Mouse (Mus musculus): Measurements from ENCODE around the gene Iffo1. TPM values are rescaled to one million over a fixed set of nuclear protein-coding genes. Genes with fewer than 3 reads are reported as not detected.
A peak's percentile ranks its signal among the peaks of the same experiment; 100 is the strongest.

The Iffo1 gene
- total and polyA plus RNA-seq, 3 experiments, result 3.3 to 7.0 (median 6.7) TPM

GRCm38 (mm10) chr6:125143904-125144303, 1.1 kb upstream of the Iffo1 start:
- no peak overlapping the region for H3K9ac ChIP-seq (ENCODE audit: insufficient read depth, low read depth)
- H3K27ac ChIP-seq (ENCODE audit: insufficient read depth, low read depth), result peak overlapping the region; percentile 42; the same call in 1 of the 2 replicates
- no peak for DNase-seq (ENCODE audit: extremely low read depth)
- no peaks in the 10 kb centered on the region for H3K9me3 ChIP-seq (replicated peaks; ENCODE audit: low read length)
- H3K4me3 ChIP-seq (replicated peaks in 1 of 3; ENCODE audit: low read depth in 2 of 3, low read length in 2 of 3, poor library complexity in 1 of 3), result no peak overlapping the region
- no peaks in the 10 kb centered on the region for H3K27me3 ChIP-seq (replicated peaks)
- dilution Hi-C loops (cut with MboI; ENCODE audit: extremely low pct_ligation_motif_present, extremely low pct_unique_long_range_greater_than_20kb, low sequenced_read_pairs) (no loop called here), in situ Hi-C loops (cut with MboI; ENCODE audit: low pct_ligation_motif_present, low pct_unique_long_range_greater_than_20kb, low sequenced_read_pairs) (no loop called here)
- no peak overlapping the region for H3K4me2 ChIP-seq (ENCODE audit: insufficient read depth, low read depth, poor library complexity, severe bottlenecking)
- no peak for TF ChIP-seq SIN3A (IDR thresholded peaks at IDR 0.05; ENCODE audit: low read length)
- no peak for TF ChIP-seq CHD2 (IDR thresholded peaks at IDR 0.05; ENCODE audit: low read length)
- no peak for TF ChIP-seq MEF2A (IDR thresholded peaks at IDR 0.05; ENCODE audit: borderline replicate concordance, low read depth, low read length)
- TF ChIP-seq USF2 (conservative IDR thresholded peaks at IDR 0.05; ENCODE audit: low read depth, low read length), result no peak
- H3K36me3 ChIP-seq (replicated peaks in 1 of 2; ENCODE audit: control insufficient read depth in 1 of 2, insufficient read depth in 1 of 2, low read length in 1 of 2), result peaks cover 53 to 76% of the 10 kb centered on the region in 2 experiments
- H3K79me2 ChIP-seq (replicated peaks; ENCODE audit: control insufficient read depth, extremely low read depth, insufficient read depth, poor library complexity, severe bottlenecking), result peaks cover 18% of the 10 kb centered on the region
- peaks cover 9 to 41% of the 10 kb centered on the region in 2 experiments for H3K4me1 ChIP-seq (ENCODE audit: control insufficient read depth in 1 of 2, insufficient read depth in 2 of 2)

DNA sequence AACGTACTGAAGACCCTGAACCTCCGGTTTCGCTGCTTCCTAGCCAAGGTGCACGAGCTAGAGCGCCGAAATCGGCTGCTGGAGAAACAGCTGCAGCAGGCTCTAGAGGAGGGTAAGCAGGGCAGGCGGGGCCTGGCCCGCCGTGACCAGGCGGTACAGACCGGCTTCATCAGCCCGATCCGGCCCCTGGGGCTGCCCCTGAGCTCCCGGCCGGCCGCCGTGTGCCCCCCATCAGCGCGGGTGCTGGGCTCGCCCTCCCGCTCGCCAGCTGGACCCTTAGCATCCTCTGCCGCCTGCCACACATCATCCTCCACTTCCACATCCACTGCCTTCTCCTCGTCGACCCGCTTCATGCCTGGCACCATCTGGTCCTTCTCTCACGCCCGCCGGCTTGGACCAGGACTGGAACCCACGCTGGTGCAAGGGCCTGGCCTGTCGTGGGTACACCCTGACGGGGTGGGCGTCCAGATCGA, 474 bp downstream of the Iffo1 start:
- in situ Hi-C loops (cut with MboI; ENCODE audit: low pct_ligation_motif_present, low pct_unique_long_range_greater_than_20kb, low sequenced_read_pairs) (no loop called here), dilution Hi-C loops (cut with MboI; ENCODE audit: extremely low pct_ligation_motif_present, extremely low pct_unique_long_range_greater_than_20kb, low sequenced_read_pairs) (no loop called here)
- peak overlapping the region; percentile 66 for H3K4me2 ChIP-seq (ENCODE audit: insufficient read depth, low read depth, poor library complexity, severe bottlenecking)
- no peaks in the 10 kb centered on the region for H3K9me3 ChIP-seq (replicated peaks; ENCODE audit: low read length)
- peaks cover 44 to 73% of the 10 kb centered on the region in 2 experiments for H3K36me3 ChIP-seq (replicated peaks in 1 of 2; ENCODE audit: control insufficient read depth in 1 of 2, insufficient read depth in 1 of 2, low read length in 1 of 2)
- H3K4me1 ChIP-seq (ENCODE audit: control insufficient read depth in 1 of 2, insufficient read depth in 2 of 2), result peaks cover 9 to 42% of the 10 kb centered on the region in 2 experiments
- TF ChIP-seq MXI1 (IDR thresholded peaks at IDR 0.05; ENCODE audit: low read depth, low read length), result 0 out of 2 replicates have a peak, but pooled peaks have one; percentile 23
- TF ChIP-seq MAFK (IDR thresholded peaks at IDR 0.05; ENCODE audit: insufficient replicate concordance, low read length), result no peak
- no peak for TF ChIP-seq MEF2A (IDR thresholded peaks at IDR 0.05; ENCODE audit: borderline replicate concordance, low read depth, low read length)
- TF ChIP-seq POLR2AphosphoS2 (IDR thresholded peaks at IDR 0.05; ENCODE audit: low read depth, low read length), result no peak
- peak; percentile 72; the same call in 1 of the 2 replicates for TF ChIP-seq UBTF (IDR thresholded peaks at IDR 0.05; ENCODE audit: low read depth, low read length)
- TF ChIP-seq EP300 (IDR thresholded peaks at IDR 0.05; ENCODE audit: low read length), result no peak
- TF ChIP-seq MAX (IDR thresholded peaks at IDR 0.05; ENCODE audit: low read length), result no peak
- DNase-seq (ENCODE audit: extremely low read depth), result no peak
- H3K4me3 ChIP-seq (replicated peaks in 1 of 3; ENCODE audit: low read depth in 2 of 3, low read length in 2 of 3, poor library complexity in 1 of 3), result peak overlapping the region; percentile 83 to 89 (median 87)
- peak overlapping the region; percentile 31; the same call in 1 of the 2 replicates for H3K27ac ChIP-seq (ENCODE audit: insufficient read depth, low read depth)
- no peaks in the 10 kb centered on the region for H3K27me3 ChIP-seq (replicated peaks)
- H3K9ac ChIP-seq (ENCODE audit: insufficient read depth, low read depth), result peak overlapping the region; percentile 66
- H3K79me2 ChIP-seq (replicated peaks; ENCODE audit: control insufficient read depth, extremely low read depth, insufficient read depth, poor library complexity, severe bottlenecking), result peaks cover 18% of the 10 kb centered on the region

- Histone ChIP-seq H3K9me3 (replicated peaks; ENCODE audit: low read length) (no peaks in the 10 kb centered on the region), H3K27me3 (replicated peaks) (no peaks in the 10 kb centered on the region), H3K79me2 (replicated peaks; ENCODE audit: control insufficient read depth, extremely low read depth, insufficient read depth, poor library complexity, severe bottlenecking) (peaks cover 18% of the 10 kb centered on the region), H3K9ac (ENCODE audit: insufficient read depth, low read depth) (peak overlapping the region; percentile 66), H3K4me2 (ENCODE audit: insufficient read depth, low read depth, poor library complexity, severe bottlenecking) (peak overlapping the region; percentile 66), H3K4me3 (replicated peaks in 1 of 3; ENCODE audit: low read depth in 2 of 3, low read length in 2 of 3, poor library complexity in 1 of 3) (peak overlapping the region; percentile 47 to 89 (median 87)), H3K27ac (ENCODE audit: insufficient read depth, low read depth) (no peak overlapping the region), H3K36me3 (replicated peaks in 1 of 2; ENCODE audit: control insufficient read depth in 1 of 2, insufficient read depth in 1 of 2, low read length in 1 of 2) (peaks cover 40 to 72% of the 10 kb centered on the region in 2 experiments), H3K4me1 (ENCODE audit: control insufficient read depth in 1 of 2, insufficient read depth in 2 of 2) (peaks cover 9 to 42% of the 10 kb centered on the region in 2 experiments)
- in situ Hi-C loops (cut with MboI; ENCODE audit: low pct_ligation_motif_present, low pct_unique_long_range_greater_than_20kb, low sequenced_read_pairs) (no loop called here), dilution Hi-C loops (cut with MboI; ENCODE audit: extremely low pct_ligation_motif_present, extremely low pct_unique_long_range_greater_than_20kb, low sequenced_read_pairs) (no loop called here)
- TF ChIP-seq EP300 (IDR thresholded peaks at IDR 0.05; ENCODE audit: low read length) (no peak), HCFC1 (IDR thresholded peaks at IDR 0.05; ENCODE audit: low read depth, low read length) (no peak), USF2 (conservative IDR thresholded peaks at IDR 0.05; ENCODE audit: low read depth, low read length) (no peak), MAX (IDR thresholded peaks at IDR 0.05; ENCODE audit: low read length) (no peak), MYC (IDR thresholded peaks at IDR 0.05; ENCODE audit: low read depth, low read length) (no peak), JUND (conservative IDR thresholded peaks at IDR 0.05; ENCODE audit: low read depth, low read length) (no peak), ZMIZ1 (IDR thresholded peaks at IDR 0.05; ENCODE audit: low read depth, low read length) (no peak), MAZ (IDR thresholded peaks at IDR 0.05; ENCODE audit: low read depth, low read length) (no peak)
- no peak for DNase-seq (ENCODE audit: extremely low read depth)
Observed at GRCm38 (mm10) chr6:125146148-125146547, 1.1 kb downstream of the Iffo1 start.
